Mouse (Mus musculus): ENCODE results near the gene Slc36a1. TPM values are rescaled to one million over a fixed set of nuclear protein-coding genes. Genes with fewer than 3 reads are reported as not detected.

The Slc36a1 gene
- polyA plus RNA-seq, 1 experiment from 2014 or later = 2.3 TPM

DNA sequence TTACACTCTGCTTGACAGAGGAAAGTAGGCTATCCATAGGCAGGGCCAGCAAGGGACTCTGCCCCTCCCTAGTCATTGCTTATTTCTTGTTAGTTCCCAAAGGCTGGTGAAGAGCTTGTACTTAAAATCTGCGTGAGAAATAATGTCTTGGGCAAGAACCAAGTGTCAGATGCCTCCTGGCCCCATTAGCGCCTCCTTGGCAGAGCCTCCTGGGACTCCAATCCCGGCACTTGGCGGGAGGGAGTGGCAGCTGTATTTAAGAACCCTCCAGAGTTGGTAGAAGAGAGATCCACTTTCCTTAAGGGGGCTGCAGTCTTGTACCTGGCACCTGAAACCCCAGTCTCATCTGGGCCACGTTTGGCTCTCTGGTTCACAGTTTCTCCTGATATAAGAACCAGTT, 10.0 kb downstream of the Slc36a1 start:
- no peak overlapping the region for H3K4me2 ChIP-seq (replicated peaks)
- H3K4me3 ChIP-seq = no peak overlapping the region
- H3K27ac ChIP-seq = no peak overlapping the region
- H3K9me3 ChIP-seq = no peaks in the 10 kb centered on the region
- 83% methylated on average over 5 of the region's 5 CpGs for WGBS
- H3K36me3 ChIP-seq = peaks cover 9% of the 10 kb centered on the region; the same call in 1 of the 2 replicates
- H3K9ac ChIP-seq = no peak overlapping the region
- peaks cover 7% of the 10 kb centered on the region; the same call in 1 of the 2 replicates for H3K4me1 ChIP-seq
- ATAC-seq (ENCODE audit: low FRiP score, low read depth) = no peak
- no peaks in the 10 kb centered on the region for H3K27me3 ChIP-seq (replicated peaks)

DNA sequence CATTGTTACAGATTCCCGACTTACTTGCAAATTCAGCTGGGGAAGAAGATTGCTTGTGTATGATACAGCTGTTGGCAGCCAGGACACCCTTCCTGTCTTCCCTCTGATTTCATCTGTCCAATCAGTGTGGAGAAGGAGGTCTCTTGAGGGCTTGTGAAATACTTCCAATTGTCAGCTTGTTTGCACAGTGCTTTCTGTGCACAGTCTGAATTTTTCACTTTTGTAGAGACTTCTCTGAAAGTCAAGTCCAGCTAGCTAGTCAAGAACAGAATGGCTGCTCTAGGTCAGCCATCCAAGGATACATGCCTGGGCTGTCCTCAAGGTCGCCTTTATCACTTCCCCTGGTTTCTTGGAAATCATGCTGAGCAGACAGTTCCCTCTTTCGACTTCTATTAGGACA, 10.8 kb downstream of the Slc36a1 start:
- Histone ChIP-seq H3K36me3 (peaks cover 16% of the 10 kb centered on the region; the same call in 1 of the 2 replicates), H3K4me2 (replicated peaks) (no peak overlapping the region), H3K4me1 (no peaks in the 10 kb centered on the region), H3K4me3 (no peak overlapping the region), H3K27ac (no peak overlapping the region), H3K27me3 (replicated peaks) (no peaks in the 10 kb centered on the region), H3K9me3 (no peaks in the 10 kb centered on the region), H3K9ac (no peak overlapping the region)
- ATAC-seq (ENCODE audit: low FRiP score, low read depth) = no peak
- WGBS = 86% methylated on average over 3 of the region's 3 CpGs

DNA sequence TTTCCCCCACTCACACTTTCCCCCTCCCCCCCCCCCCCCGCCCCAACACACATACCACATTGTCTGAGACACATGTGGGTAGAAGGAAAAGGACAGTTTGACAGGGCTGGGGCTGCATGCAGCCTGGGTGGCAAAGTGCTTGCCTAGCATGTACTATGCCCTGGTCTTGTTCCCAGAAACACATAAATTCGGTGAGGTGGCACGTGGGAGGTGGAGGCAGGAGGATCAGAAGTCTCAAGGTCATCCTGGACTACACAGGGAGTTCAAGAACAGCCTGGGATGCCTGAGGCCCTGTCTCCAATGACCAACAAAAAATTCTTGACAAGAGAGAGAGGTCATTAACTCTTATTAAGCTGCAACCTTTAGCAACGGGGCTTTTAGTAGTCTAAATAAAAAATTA, 11.9 kb downstream of the Slc36a1 start:
- Histone ChIP-seq H3K27me3 (replicated peaks) (no peaks in the 10 kb centered on the region), H3K4me2 (replicated peaks) (no peak overlapping the region), H3K9ac (no peak overlapping the region), H3K27ac (no peak overlapping the region), H3K9me3 (no peaks in the 10 kb centered on the region), H3K4me3 (no peak overlapping the region), H3K36me3 (peaks cover 26% of the 10 kb centered on the region; the same call in 1 of the 2 replicates), H3K4me1 (no peaks in the 10 kb centered on the region)
- ATAC-seq (ENCODE audit: low FRiP score, low read depth) = no peak
- 79% methylated on average over 3 of the region's 4 CpGs for WGBS

DNA sequence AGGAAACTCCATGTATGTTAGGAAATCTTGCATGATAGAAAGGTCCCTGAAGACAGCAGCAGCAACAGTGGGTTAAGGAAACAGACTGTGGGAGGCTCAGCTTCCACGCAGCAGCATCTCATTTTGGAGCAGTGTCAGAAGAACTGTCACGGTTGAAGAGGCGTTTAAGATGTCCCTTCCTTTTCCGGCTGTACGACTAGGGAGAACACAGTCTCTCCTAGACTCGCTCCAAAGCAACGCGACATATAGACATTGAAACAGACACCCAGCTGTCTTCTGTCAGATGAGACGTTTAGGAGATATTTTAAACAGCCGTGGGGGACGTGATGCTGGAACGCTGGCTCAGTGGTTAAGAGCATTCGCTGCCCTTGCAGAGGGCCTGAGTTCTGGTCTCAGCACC, 12.7 kb downstream of the Slc36a1 start:
- no peak for ATAC-seq (ENCODE audit: low FRiP score, low read depth)
- 86% methylated on average over 13 of the region's 13 CpGs for WGBS
- Histone ChIP-seq H3K4me1 (no peaks in the 10 kb centered on the region), H3K36me3 (peaks cover 33% of the 10 kb centered on the region; the same call in 1 of the 2 replicates), H3K9me3 (no peaks in the 10 kb centered on the region), H3K27ac (no peak overlapping the region), H3K9ac (no peak overlapping the region), H3K27me3 (replicated peaks) (no peaks in the 10 kb centered on the region), H3K4me2 (replicated peaks) (no peak overlapping the region), H3K4me3 (no peak overlapping the region)

DNA sequence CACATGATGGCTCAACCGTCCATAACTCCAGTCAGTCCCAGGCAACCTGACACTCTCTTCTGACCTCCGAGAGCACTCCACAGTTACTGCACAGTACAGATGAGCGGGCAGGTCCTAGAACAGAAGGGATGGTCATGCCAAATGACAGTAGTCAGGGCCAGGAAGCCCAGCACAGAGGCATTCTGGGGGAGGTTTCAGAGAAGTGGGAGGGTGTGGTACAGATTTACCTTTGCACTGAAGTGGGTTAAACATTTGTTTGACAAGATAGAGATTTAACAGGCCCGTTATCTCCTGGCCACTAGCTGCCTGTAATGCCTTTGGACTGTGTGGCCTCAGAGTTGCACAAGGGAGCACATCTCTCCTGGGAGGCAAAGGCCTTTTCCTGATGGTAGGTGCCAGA, 13.3 kb downstream of the Slc36a1 start:
- peaks cover 36% of the 10 kb centered on the region for H3K36me3 ChIP-seq
- no peaks in the 10 kb centered on the region for H3K9me3 ChIP-seq
- no peak overlapping the region for H3K9ac ChIP-seq
- H3K27me3 ChIP-seq (replicated peaks) = no peaks in the 10 kb centered on the region
- no peak for ATAC-seq (ENCODE audit: low FRiP score, low read depth)
- WGBS = 89% methylated on average over 4 of the region's 4 CpGs
- no peak overlapping the region for H3K4me2 ChIP-seq (replicated peaks)
- H3K4me1 ChIP-seq = no peaks in the 10 kb centered on the region
- H3K27ac ChIP-seq = no peak overlapping the region
- H3K4me3 ChIP-seq = no peak overlapping the region

DNA sequence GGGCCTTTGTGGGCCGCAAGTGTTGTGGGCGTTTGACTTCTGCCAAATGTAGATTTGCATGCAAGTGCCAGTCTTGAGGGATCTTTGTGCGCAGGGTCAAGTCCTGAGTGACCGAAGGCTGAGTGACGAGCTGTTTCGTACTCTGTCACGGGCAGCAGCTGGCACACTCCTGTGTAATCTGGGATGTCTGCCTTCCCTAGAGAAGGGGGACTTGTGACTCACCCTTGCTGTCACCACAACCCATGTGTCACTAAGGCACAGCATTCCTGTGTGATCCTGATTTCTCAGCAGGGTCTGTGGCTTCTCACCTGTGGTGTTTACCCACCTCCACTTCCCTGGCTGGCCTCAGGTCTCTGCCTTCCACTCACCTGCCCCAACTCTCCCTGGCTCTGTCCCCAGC, 13.7 kb downstream of the Slc36a1 start:
- no peak overlapping the region for H3K9ac ChIP-seq
- no peak overlapping the region for H3K4me3 ChIP-seq
- no peak overlapping the region for H3K4me2 ChIP-seq (replicated peaks)
- no peaks in the 10 kb centered on the region for H3K27me3 ChIP-seq (replicated peaks)
- no peak for ATAC-seq (ENCODE audit: low FRiP score, low read depth)
- no peaks in the 10 kb centered on the region for H3K9me3 ChIP-seq
- no peaks in the 10 kb centered on the region for H3K4me1 ChIP-seq
- H3K36me3 ChIP-seq = peaks cover 36% of the 10 kb centered on the region
- 94% methylated on average over 7 of the region's 7 CpGs for WGBS
- no peak overlapping the region for H3K27ac ChIP-seq

DNA sequence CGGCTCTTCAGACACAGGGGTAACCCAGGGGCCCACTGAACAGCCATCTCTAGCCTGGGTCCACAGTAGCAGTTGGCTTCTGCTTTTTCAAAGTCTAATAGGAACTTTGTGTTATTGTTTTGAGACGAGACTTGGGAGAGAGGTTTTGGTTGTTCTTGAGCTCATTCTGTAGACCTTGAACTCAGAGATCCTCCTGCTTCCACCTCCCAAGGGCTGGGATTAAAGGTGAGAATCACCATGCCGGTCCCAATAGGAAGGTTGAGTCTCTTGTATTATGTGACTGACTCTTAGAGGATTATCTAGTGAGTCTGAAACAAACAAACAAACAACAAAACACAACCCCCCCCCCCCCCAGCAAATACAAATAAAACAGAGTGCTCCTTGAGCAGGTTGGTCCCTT, 14.3 kb downstream of the Slc36a1 start:
- H3K27me3 ChIP-seq (replicated peaks) = no peaks in the 10 kb centered on the region
- WGBS = 87% methylated on average over 3 of the region's 3 CpGs
- no peak overlapping the region for H3K9ac ChIP-seq
- no peaks in the 10 kb centered on the region for H3K4me1 ChIP-seq
- H3K4me2 ChIP-seq (replicated peaks) = no peak overlapping the region
- peaks cover 42% of the 10 kb centered on the region for H3K36me3 ChIP-seq
- H3K27ac ChIP-seq = no peak overlapping the region
- no peak for ATAC-seq (ENCODE audit: low FRiP score, low read depth)
- H3K4me3 ChIP-seq = no peak overlapping the region
- H3K9me3 ChIP-seq = no peaks in the 10 kb centered on the region

DNA sequence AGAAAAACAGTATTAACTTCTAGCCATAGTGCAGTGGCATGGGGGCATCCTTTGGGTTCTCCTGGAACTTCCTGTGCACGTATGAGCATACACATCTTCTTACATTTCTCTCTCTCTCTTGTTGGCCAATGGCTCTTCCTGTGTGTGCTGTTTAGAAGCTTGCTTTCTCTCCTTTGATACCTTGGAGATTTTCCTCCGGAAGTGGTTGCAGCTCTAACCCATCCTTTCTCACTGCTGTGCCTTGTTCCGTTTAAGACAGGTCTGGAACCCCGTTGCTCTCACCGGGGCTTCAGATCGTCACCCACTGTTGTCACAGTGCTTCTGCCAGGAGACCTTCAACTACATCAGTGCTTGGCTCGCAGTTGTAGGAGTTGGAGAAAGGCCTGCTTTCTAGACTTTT, 17.2 kb downstream of the Slc36a1 start:
- H3K9me3 ChIP-seq = no peaks in the 10 kb centered on the region
- H3K27me3 ChIP-seq (replicated peaks) = no peaks in the 10 kb centered on the region
- WGBS = 90% methylated on average over 7 of the region's 7 CpGs
- H3K4me1 ChIP-seq = no peaks in the 10 kb centered on the region
- no peak overlapping the region for H3K9ac ChIP-seq
- peaks cover 61% of the 10 kb centered on the region for H3K36me3 ChIP-seq
- no peak overlapping the region for H3K4me2 ChIP-seq (replicated peaks)
- no peak overlapping the region for H3K4me3 ChIP-seq
- H3K27ac ChIP-seq = no peak overlapping the region
- no peak for ATAC-seq (ENCODE audit: low FRiP score, low read depth)

DNA sequence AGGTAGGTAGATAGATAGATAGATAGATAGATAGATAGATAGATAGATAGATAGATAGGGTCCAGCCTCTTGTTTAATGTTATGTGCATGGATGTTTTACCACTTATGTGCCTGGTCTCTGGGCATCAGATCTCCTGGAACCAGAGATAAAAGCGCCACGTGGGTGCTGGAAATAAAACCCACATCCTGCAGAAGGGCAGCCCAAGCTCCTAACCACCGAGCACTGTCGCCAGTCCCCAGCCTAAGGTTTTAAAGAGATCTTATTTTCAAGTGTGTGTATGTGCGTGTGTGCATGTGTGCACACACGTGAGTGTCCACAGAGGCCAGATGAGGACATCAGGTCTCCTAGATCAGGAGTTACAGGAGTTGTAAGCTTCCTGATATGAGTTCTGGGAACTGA, 26.9 kb downstream of the Slc36a1 start:
- Histone ChIP-seq H3K4me1 (no peaks in the 10 kb centered on the region), H3K9me3 (no peaks in the 10 kb centered on the region), H3K36me3 (peaks cover 44% of the 10 kb centered on the region), H3K4me3 (no peak overlapping the region), H3K9ac (no peak overlapping the region), H3K27ac (no peak overlapping the region), H3K4me2 (replicated peaks) (no peak overlapping the region), H3K27me3 (replicated peaks) (no peaks in the 10 kb centered on the region)
- 94% methylated on average over 6 of the region's 6 CpGs for WGBS
- ATAC-seq (ENCODE audit: low FRiP score, low read depth) = no peak

DNA sequence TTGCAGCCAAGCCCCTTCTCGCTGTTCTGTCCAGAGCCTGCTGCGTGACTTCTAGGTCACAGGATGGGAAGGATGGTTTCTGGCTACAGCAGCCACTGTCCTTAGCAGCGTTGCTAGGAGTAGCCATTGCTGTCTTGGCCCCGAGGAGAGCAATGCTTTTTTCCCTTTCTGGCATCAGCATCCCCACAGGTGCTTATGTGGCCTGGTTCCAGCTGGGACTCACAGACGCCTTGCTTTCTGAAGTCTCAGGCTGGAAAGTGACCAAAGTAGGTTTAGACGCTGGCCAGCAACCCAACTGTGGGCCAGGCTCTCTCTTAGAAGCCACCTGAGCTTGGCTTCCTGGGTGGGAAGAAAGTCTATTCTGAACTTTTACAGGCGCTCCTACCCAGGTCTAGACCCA, 30.1 kb downstream of the Slc36a1 start:
- peaks cover 24% of the 10 kb centered on the region for H3K36me3 ChIP-seq
- H3K4me2 ChIP-seq (replicated peaks) = no peak overlapping the region
- H3K27ac ChIP-seq = no peak overlapping the region
- H3K27me3 ChIP-seq (replicated peaks) = no peaks in the 10 kb centered on the region
- no peak overlapping the region for H3K9ac ChIP-seq
- no peaks in the 10 kb centered on the region for H3K9me3 ChIP-seq
- no peaks in the 10 kb centered on the region for H3K4me1 ChIP-seq
- ATAC-seq (ENCODE audit: low FRiP score, low read depth) = no peak
- 92% methylated on average over 7 of the region's 7 CpGs for WGBS
- H3K4me3 ChIP-seq = no peak overlapping the region

DNA sequence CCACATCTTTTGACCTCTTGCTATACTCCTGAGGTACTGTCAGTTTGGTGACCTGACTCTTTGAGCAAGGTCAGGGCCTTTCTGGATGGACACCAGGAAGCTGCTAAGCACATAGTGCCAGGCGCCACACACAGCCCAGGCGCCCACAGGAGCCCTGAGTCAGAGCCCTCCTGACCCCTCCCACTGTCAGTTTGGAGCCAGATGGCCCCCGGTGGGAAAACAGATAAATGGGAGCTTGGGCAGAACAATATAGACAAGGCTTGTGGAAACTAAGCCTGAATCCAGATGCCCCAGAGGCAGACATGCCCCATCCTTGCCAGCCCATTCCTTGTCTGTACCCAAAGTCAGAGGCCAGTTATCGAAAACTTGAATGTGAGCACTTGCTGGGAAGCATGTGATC, 30.6 kb downstream of the Slc36a1 start:
- Histone ChIP-seq H3K4me1 (no peaks in the 10 kb centered on the region), H3K9me3 (no peaks in the 10 kb centered on the region), H3K9ac (no peak overlapping the region), H3K27ac (no peak overlapping the region), H3K27me3 (replicated peaks) (no peaks in the 10 kb centered on the region), H3K4me3 (no peak overlapping the region), H3K4me2 (replicated peaks) (no peak overlapping the region), H3K36me3 (peaks cover 24% of the 10 kb centered on the region)
- ATAC-seq (ENCODE audit: low FRiP score, low read depth) = no peak
- 81% methylated on average over 4 of the region's 4 CpGs for WGBS

DNA sequence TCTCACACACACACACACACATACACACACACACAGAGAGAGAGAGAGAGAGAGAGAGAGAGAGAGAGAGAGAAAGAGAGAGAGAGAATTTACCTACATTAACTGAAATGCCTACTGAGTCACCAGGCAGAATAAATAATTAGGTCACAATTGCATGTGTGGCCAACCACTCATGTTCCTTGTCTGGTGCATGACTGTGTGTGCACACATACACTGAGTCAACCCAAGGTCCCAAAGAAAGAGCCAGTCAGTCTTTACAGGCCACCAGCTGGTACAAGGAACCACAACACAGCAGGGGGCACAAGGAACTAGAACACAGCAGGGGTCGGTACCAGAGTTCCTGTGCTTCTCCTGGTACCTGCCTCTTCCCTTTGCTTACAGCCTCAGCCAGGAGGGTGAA, 32.7 kb downstream of the Slc36a1 start:
- Histone ChIP-seq H3K4me2 (replicated peaks) (no peak overlapping the region), H3K27ac (no peak overlapping the region), H3K4me3 (no peak overlapping the region), H3K36me3 (peaks cover 20% of the 10 kb centered on the region; the same call in 1 of the 2 replicates), H3K9me3 (no peaks in the 10 kb centered on the region), H3K27me3 (replicated peaks) (no peaks in the 10 kb centered on the region), H3K9ac (no peak overlapping the region), H3K4me1 (no peaks in the 10 kb centered on the region)
- WGBS = 83% methylated on average over 1 of the region's 1 CpGs
- ATAC-seq (ENCODE audit: low FRiP score, low read depth) = no peak

DNA sequence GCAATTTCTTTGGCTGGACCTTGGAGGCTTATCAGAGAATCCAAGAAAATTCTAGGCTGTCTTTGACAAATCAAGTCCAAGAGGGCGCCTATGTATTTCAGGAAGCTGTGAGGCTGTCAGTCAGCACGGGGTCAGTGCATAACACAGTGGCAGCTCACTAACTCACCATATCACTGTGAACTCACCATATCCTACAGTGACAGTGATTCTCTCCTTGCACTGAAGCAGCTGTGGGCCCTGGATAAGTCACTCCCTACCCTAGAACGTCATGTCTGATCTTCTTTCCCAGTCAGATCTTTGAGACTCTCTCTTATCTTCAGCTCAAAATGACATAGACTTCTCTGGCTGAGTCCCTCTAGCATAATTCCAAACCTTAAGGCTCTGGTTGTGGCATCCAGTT, 35.3 kb downstream of the Slc36a1 start:
- no peak for ATAC-seq (ENCODE audit: low FRiP score, low read depth)
- Histone ChIP-seq H3K27me3 (replicated peaks) (no peaks in the 10 kb centered on the region), H3K4me2 (replicated peaks) (no peak overlapping the region), H3K9me3 (no peaks in the 10 kb centered on the region), H3K27ac (no peak overlapping the region), H3K36me3 (no peaks in the 10 kb centered on the region), H3K4me3 (no peak overlapping the region), H3K4me1 (no peaks in the 10 kb centered on the region), H3K9ac (no peak overlapping the region)
- 79% methylated on average over 3 of the region's 3 CpGs for WGBS
